Mouse (Mus musculus) granulocyte monocyte progenitor cell, adult 5-6 weeks (primary cell): ENCODE results near the gene AI464131. TPM values are rescaled to one million over a fixed set of nuclear protein-coding genes. Genes with fewer than 3 reads are reported as not detected.
"Not testable (repeated sequence)": the region's sequence is repeated elsewhere in the genome, so short reads cannot be mapped to it uniquely, and the experiment has no call there.

Experiments
- ATAC-seq: replicated peaks from 2 replicates; pipeline ENCODE4 v1.8.0; 2016; ENCODE audit warnings: mild to moderate bottlenecking, moderate TSS enrichment, inconsistent platforms; ENCODE audit not compliant: poor library complexity, severe bottlenecking
- total RNA-seq, 2 experiments: library from RNA; stranded (forward) in 1 of 2; stranded (reverse) in 1 of 2; fragments of 200-712, 200-1000 nt in 1 of 2; fragments of >200 nt in 1 of 2; fragmentation: Nextera tagmentation in 1 of 2; gene quantifications; 2 replicates each; pipeline ENCODE4 v1.2.3; 2014 to 2017

The AI464131 gene
- total RNA-seq, 2 experiments from 2014 or later, result not detected

DNA sequence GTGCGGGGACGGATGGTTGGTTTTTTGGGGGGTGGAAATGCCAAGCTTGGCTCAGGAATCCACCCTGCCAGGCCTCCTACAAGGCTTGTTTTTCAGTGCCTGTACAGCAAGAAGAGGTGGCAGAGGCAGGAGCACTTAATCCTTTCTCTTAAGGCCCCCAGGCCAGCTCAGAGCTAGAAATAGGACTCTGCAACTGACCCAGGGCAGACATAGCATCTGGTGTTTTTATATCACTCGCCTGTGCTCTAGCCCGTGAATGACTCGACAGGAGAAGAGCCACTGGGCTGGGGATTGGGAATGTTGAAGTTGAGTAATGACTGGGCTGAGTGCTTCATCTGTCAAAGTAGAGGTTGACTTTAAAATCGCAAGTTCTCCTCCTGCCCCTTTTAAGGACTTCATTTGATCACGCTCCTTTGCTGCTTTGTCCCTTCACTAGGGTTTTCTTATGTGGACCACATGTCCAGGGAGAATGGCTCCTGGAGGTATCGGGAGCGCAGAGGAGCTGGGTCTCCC lies 25.2 kb downstream of the AI464131 start:
- no peak for ATAC-seq

DNA sequence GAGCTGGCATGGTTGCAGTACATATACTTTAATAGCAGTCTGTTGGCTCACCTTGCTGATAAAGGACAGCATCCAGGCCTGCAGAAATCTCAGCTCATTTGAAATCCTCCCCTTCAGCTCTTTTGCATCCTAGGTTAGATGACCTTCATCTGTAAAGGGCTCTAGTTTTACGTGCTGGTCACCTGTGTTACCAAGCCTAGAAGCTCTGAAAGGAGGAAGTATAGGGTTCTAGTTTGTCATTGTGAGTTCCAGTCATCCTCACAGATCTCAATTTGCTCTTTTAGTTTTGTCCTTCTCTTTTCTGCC lies 31.5 kb downstream of the AI464131 start:
- no peak for ATAC-seq

DNA sequence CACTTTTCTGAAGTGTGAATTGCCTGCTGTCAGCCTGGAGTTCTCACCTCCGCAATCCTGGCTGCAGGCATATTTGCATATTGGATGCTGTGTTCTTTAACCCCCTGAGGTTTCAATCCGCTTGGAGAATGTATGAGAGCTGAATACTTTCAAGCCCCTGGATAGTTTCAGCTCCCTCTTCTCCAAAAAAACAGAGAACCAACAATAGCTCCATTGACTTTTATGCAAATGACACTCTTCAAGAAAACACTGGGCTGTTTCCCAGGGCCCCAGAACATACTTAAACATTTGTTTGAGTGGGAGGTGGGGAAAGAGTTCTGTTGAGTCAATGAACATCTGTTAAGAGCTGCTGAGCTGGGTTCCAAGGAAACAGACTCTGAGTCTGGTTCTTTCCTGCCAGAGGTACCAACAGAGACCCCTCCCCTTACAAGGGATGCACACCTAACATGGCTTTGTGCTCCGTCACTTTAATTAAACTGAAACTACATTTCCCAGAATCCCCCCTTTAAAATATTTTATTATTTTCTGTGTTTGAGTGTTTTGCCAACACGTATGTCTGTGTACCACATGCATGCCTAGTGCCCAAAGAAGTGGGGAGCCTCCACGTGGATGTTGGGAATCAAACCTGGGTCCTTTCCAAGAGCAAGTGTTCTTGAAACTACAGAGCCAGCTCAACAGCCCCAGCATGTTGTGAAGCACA lies 32.0 kb downstream of the AI464131 start:
- no peak for ATAC-seq

DNA sequence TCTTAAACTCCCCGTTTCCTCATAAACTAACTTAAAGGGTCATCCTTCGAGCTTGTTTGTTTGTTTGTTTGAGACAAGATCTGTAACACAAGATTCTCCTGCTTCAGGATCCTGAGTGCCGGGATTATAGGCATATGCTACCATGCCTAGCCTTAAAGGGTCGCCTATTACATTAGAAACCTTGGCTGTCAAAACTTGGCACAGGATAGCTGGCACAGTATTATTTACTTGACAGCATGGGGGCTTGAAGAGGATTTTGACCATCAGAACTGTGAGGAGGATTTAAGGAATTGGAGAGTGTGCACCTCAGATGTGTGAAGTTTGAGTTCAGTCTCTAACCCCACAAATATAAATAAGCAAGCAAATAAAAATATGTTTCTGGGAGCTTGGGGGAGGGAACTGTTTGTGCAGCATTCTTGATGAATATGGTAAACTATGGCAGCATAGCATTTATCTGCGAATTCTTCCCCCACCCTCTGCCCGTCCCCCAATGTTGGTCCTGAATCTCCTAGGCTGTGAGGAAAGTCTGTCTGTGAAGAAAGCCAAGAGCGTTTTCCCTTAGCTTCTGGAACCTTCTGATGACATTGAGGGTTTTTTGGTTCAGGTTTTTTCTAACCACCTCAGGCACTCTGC lies 32.7 kb downstream of the AI464131 start:
- no peak for ATAC-seq

DNA sequence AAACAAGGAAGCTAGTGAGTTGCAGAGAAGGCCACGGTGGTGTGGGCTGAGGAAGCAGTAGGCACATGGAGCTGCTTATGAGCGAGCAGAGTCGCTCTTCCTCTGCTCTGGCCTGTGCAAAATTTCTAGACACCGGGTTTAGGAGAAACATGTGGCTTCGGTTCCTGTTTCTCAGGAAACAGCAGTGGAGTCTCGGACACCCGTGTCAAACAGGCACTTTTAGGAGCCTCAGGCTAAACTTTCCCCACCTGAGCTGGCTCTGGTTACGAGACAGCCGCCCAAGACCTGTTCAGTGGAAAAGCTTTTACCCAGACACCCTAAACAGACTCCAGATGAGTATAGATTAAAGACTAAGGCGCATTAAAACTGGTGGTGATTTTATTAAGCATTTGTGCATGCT lies 33.7 kb downstream of the AI464131 start:
- no peak for ATAC-seq

DNA sequence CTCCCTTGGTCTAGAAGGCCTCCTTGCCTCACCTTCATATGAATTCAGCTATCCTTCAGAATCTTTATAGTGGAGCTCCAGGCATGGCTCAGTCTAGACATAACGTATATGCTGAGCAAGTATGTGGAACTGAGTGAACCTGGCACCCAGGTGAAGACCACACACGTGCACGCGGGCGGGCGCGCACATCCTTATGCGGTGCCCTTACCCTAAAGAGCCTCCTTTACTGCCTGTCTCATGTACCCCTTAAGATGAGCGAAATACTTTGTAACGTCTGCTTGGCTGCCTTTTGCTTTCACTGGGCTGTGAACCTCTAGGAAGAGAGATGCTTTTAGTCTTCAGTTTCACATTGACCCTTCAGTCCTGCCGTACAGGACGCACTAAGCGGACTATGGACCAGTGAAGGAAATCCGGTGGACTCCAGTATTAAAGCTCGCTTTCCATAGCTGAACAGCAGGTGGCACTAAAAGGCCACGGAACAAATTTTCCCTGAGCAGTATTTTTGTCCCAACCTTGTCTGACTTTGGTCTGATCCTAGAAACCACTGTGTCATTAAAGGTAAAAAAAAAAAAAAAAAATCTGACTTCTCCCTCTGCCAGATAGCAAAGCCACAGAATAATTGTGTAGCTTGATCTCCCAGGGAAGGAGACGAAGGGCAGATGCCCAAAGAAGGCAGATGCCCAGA lies 34.3 kb downstream of the AI464131 start:
- ATAC-seq, result peak; percentile 24; the same call in 1 of the 2 replicates

DNA sequence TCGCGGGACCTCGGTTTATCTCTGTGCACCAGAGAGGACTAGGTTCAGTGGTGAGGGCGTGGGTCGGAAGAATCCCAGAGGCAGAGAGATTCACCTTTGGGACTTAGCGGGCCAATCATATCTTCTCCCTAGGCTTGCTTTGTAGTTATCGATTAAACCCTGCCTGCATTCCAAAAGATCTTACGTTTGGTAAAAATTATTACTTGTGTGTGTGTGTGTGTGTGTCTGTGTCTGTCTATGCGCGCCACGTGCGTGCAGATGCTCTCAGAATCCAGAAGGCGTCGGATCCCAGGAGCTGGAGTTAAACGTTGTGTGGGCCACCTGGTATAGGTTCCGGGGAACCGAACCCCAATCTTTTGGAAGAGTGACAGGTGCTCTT lies 37.6 kb downstream of the AI464131 start:
- ATAC-seq, result no peak

DNA sequence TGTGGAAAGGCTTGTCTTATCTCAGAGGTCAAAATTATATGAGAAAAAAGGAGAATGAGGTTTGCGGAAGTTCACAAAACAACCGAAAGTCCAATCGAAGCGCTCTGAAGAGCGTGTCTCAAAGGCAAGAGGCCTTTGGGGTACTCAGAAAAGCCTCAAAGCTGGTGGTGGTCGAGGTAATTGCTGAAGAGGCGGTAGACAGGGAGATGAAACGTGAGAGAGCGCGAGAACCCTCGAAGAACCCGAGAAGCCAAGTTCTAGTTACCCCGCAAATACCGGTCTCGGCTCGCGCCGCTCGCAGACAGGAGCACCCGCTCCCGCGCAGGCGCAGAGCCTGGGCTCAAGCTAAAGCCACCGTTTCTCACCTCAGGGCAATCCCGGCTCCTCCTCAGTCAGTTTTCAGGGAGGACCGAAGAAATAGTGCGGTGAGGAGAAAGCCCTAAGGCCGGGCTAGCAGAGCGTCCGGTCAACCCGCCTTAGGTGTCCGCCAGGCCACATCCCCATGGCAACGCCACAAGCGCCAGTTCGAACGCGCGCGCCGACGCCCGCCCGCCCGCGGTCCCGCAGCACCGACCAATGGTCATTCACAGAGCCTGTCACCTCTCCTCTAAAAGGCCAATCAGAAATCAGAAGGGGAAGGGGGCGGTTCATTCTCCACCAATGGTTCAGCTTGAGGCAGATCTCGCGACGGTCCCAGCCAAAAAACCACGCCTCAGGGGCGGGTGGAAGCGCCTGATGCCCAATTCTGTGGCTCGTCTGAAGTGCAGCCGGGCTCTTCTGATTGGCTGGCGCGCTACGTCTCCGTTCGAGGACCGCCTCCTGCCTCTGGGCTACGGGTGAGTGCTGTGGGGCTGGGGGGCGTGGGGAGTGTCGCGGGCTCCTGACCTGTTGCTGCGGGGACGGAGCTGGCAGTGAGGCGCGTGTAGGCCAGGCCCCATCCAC lies 38.3 kb downstream of the AI464131 start, which contains the start of the genes Kif24 and Nudt2:
Kif24 (minus strand) TSS at position 543 of the 942 bp plus-strand sequence.
Nudt2 (plus strand) TSS at position 807 of the 942 bp plus-strand sequence.
- ATAC-seq, result peak; percentile 92

DNA sequence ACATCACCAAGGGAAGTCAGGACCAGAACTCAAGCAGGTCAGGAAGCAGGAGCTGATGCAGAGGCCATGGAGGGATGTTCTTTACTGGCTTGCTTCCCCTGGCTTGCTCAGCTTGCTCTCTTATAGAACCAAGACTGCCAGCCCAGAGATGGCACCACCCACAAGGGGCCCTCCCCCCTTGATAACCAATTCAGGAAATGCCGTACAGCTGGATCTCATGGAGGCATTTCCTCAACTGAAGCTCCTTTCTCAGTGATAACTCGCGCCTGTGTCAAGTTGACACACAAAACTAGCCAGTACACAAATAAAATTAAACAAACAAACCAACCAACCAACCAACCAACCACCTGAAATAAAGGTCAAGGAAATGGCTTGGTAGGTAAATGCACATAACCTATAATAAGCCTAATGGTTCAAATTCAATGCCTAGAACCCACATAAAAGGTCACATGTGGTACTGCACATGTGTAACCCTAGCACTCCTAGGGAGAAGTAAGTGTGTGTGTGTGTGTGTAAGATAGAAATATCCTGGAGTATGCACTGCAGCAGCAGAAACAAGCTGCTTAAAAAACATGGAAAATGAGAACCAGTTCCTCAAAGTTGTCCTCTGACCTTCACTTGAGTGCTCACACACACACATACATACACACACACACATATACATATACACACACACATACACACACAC lies 39.7 kb downstream of the AI464131 start:
- not testable (repeated sequence) for ATAC-seq

DNA sequence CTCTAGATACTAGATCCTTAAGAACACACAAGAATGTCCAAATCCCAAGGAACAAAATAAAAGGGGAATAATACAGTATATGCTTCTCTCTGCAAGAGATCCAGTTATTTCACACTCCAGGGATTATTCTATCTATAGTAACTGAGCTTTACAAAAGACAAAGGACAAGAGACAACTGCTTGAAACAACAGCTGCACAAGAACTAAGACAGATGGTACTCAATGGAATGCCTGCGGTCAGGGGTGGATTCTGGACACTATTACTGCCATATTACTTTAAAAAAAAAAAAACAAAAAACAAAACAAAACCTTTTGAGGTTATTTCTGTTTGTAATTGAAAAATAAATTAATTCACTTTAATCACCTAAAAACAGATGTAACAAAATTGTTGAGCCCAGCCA lies 42.2 kb downstream of the AI464131 start:
- no peak for ATAC-seq

DNA sequence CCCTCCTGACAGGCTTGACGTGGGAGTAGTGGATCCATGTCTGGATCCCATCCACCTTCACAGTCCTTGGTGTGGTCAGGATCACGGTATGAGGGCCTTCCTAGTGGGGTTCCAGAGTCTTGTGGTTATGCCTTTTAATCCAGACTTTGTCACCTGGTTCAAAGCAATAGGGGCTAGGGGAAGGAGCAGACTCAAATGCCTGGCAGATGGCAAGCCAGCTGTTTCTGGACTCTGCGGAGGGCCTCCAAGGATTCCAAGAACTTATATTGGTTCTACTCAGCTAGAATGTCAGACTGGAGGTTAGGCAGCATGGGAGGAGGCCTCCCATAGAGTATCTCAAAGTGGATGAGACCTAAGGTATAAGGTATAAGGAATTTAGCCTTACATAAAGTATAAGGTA lies 55.3 kb downstream of the AI464131 start:
- no peak for ATAC-seq

Other genes starting within 250 kb of the AI464131 start
- 51.8 and 75.7 TPM in 2 replicates for gene Ubap2, start 227.9 kb downstream of the AI464131 start, total RNA-seq (2014; fragmentation: Nextera tagmentation)
- 19.8 and 28.6 TPM in 2 replicates for gene Ubap2, start 227.9 kb downstream of the AI464131 start, total RNA-seq (2017)
- 41.1 and 47.0 TPM in 2 replicates for gene Dcaf12, start 188.2 kb downstream of the AI464131 start, total RNA-seq (2014; fragmentation: Nextera tagmentation)
- 29.1 and 30.0 TPM in 2 replicates for gene Dcaf12, start 188.2 kb downstream of the AI464131 start, total RNA-seq (2017)
- 16.7 and 35.6 TPM in 2 replicates for gene Ubap1, start 154.1 kb downstream of the AI464131 start, total RNA-seq (2014; fragmentation: Nextera tagmentation)
- gene Ubap1, start 154.1 kb downstream of the AI464131 start, total RNA-seq (2017), result 20.5 and 28.2 TPM in 2 replicates
- gene Kif24, start 38.2 kb downstream of the AI464131 start, total RNA-seq (2014; fragmentation: Nextera tagmentation), result 23.2 and 35.0 TPM in 2 replicates
- 12.8 and 15.4 TPM in 2 replicates for gene Kif24, start 38.2 kb downstream of the AI464131 start, total RNA-seq (2017)
- 12.3 and 72.3 TPM in 2 replicates for gene Nudt2, start 37.9 kb downstream of the AI464131 start, total RNA-seq (2014; fragmentation: Nextera tagmentation)
- 15.1 and 26.5 TPM in 2 replicates for gene Nudt2, start 37.9 kb downstream of the AI464131 start, total RNA-seq (2017)
- gene 1110017D15Rik, start 14.3 kb upstream of the AI464131 start, total RNA-seq (2014; fragmentation: Nextera tagmentation), result 1.9 TPM in 1 of 2 replicates, not detected in the other
- not detected in 2 replicates for gene 1110017D15Rik, start 14.3 kb upstream of the AI464131 start, total RNA-seq (2017)
- gene Fam219a, start 66.5 kb upstream of the AI464131 start, total RNA-seq (2014; fragmentation: Nextera tagmentation), result 2.6 and 3.2 TPM in 2 replicates
- 0.26 and 1.9 TPM in 2 replicates for gene Fam219a, start 66.5 kb upstream of the AI464131 start, total RNA-seq (2017)
- gene Dnaic1, start 66.7 kb upstream of the AI464131 start, total RNA-seq (2014; fragmentation: Nextera tagmentation), result not detected in 2 replicates
- gene Dnaic1, start 66.7 kb upstream of the AI464131 start, total RNA-seq (2017), result not detected in 2 replicates
- not detected in 2 replicates for gene Enho, start 137.2 kb upstream of the AI464131 start, total RNA-seq (2014; fragmentation: Nextera tagmentation)
- gene Enho, start 137.2 kb upstream of the AI464131 start, total RNA-seq (2017), result not detected in 2 replicates
- gene Cntfr, start 194.0 kb upstream of the AI464131 start, total RNA-seq (2014; fragmentation: Nextera tagmentation), result not detected in 2 replicates
- not detected in 2 replicates for gene Cntfr, start 194.0 kb upstream of the AI464131 start, total RNA-seq (2017)
- 66.9 and 71.4 TPM in 2 replicates for gene Il11ra1, start 196.9 kb upstream of the AI464131 start, total RNA-seq (2014; fragmentation: Nextera tagmentation)
- gene Il11ra1, start 196.9 kb upstream of the AI464131 start, total RNA-seq (2017), result 102 and 103 TPM in 2 replicates
- 23.0 and 45.3 TPM in 2 replicates for gene Rpp25l, start 210.5 kb upstream of the AI464131 start, total RNA-seq (2014; fragmentation: Nextera tagmentation)
- gene Rpp25l, start 210.5 kb upstream of the AI464131 start, total RNA-seq (2017), result 15.0 and 20.1 TPM in 2 replicates
- 56.6 and 61.4 TPM in 2 replicates for gene Dctn3, start 220.1 kb upstream of the AI464131 start, total RNA-seq (2014; fragmentation: Nextera tagmentation)
- 45.6 and 72.8 TPM in 2 replicates for gene Dctn3, start 220.1 kb upstream of the AI464131 start, total RNA-seq (2017)
- not detected in 2 replicates for gene Arid3c, start 228.1 kb upstream of the AI464131 start, total RNA-seq (2014; fragmentation: Nextera tagmentation)
- gene Arid3c, start 228.1 kb upstream of the AI464131 start, total RNA-seq (2017), result not detected in 2 replicates